Mouse (Mus musculus) midbrain, postnatal 0 days (tissue): ENCODE results near the gene Ccser1. TPM values are rescaled to one million over a fixed set of nuclear protein-coding genes. Genes with fewer than 3 reads are reported as not detected.
A peak's percentile ranks its signal among the peaks of the same experiment; 100 is the strongest.

ENCODE experiments used
- ATAC-seq: fragments of 200-750 bp; cut with Nextera tagmentation; 2 replicates; pipeline ENCODE4 v1.8.0; 2017; ENCODE audit warnings: moderate number of reproducible peaks, mild to moderate bottlenecking, moderate TSS enrichment, moderate library complexity; ENCODE audit not compliant: low FRiP score
- DNase-seq: peaks from one replicate; pipeline ENCODE4 v3.0.0-alpha.2; 2015; ENCODE audit warnings: low spot score
- H3K27ac ChIP-seq: fragments of 300-500 bp; sonication (generic); 2 replicates; pipeline ENCODE4 v1.5.1; 2014; ENCODE audit warnings: low read depth, mild to moderate bottlenecking, low read length, mixed read lengths
- H3K27me3 ChIP-seq: fragments of 300-500 bp; sonication (generic); 2 replicates; pipeline ENCODE4 v1.6.1; 2014; ENCODE audit warnings: low read length, control low read depth, mixed read lengths; ENCODE audit not compliant: insufficient read depth
- H3K36me3 ChIP-seq: fragments of 300-500 bp; sonication (generic); 2 replicates; pipeline ENCODE4 v1.6.1; 2014; ENCODE audit warnings: low read length, control low read depth, mixed read lengths; ENCODE audit not compliant: insufficient read depth
- H3K4me1 ChIP-seq: fragments of 300-500 bp; sonication (generic); 2 replicates; pipeline ENCODE4 v1.6.1; 2014; ENCODE audit warnings: mild to moderate bottlenecking, control low read depth, antibody characterized with exemption, low read length, mixed read lengths; ENCODE audit not compliant: insufficient read depth
- H3K4me2 ChIP-seq: fragments of 300-500 bp; sonication (generic); 2 replicates; pipeline ENCODE4 v1.6.1; 2014; ENCODE audit warnings: low read depth, mild to moderate bottlenecking, low read length, mixed read lengths; ENCODE audit not compliant: poor library complexity, severe bottlenecking
- H3K4me3 ChIP-seq: fragments of 300-500 bp; sonication (generic); 2 replicates; pipeline ENCODE4 v1.5.1; 2014; ENCODE audit warnings: low read depth, mild to moderate bottlenecking, low read length, moderate library complexity
- H3K9ac ChIP-seq: fragments of 300-500 bp; sonication (generic); replicated peaks from 2 replicates; pipeline ENCODE4 v1.6.1; 2014; ENCODE audit warnings: mild to moderate bottlenecking, low read length, moderate library complexity, mixed read lengths; ENCODE audit not compliant: poor library complexity, severe bottlenecking
- H3K9me3 ChIP-seq: fragments of 300-500 bp; sonication (generic); 2 replicates; pipeline ENCODE4 v1.6.1; 2016; ENCODE audit warnings: low read length, control low read depth
- CTCF ChIP-seq: IDR thresholded peaks from 2 replicates; pipeline ENCODE4 v1.5.1; 2016; ENCODE audit warnings: antibody characterized with exemption, mild to moderate bottlenecking
- WGBS: fragments of 180-500 bp; shearing (Covaris S2); extraction: QIAGEN DNeasy Blood & Tissue Kit; methylation state at CpG from one replicate; pipeline ENCODE4 v1.1.7; 2014; 5-methylcytosine and 5-hydroxymethylcytosine counted together
- polyA plus RNA-seq: library from polyadenylated mRNA; unstranded; fragments of >200 nt; fragmentation: Nextera tagmentation; extraction: Ambion mirVana; gene quantifications from 2 replicates; pipeline ENCODE4 v1.2.1, GENCODE M21; 2015
- total RNA-seq: library from RNA; depleted of rRNA; stranded (reverse); fragments of >200 nt; gene quantifications from 2 replicates; pipeline ENCODE4 v1.2.3, GENCODE M21; 2014; rRNA removed

Ccser1 gene
- 51.4 and 54.7 TPM in 2 replicates for total RNA-seq
- polyA plus RNA-seq, result 13.2 and 13.9 TPM in 2 replicates

GRCm38 (mm10) chr6:61179949-61180755 lies at the start of gene Ccser1:
Ccser1 (plus strand) TSS chr6:61180324.
- peak within 1 kb of the TSS; percentile 85 for H3K27ac ChIP-seq
- H3K4me1 ChIP-seq, result no peaks in the 10 kb centered on the region
- DNase-seq, result peak; percentile 73
- TF ChIP-seq CTCF, result no peak
- H3K9me3 ChIP-seq, result no peaks in the 10 kb centered on the region
- peak within 1 kb of the TSS; percentile 71 for H3K4me2 ChIP-seq
- H3K9ac ChIP-seq, result peak within 1 kb of the TSS; percentile 91
- H3K27me3 ChIP-seq, result no peaks in the 10 kb centered on the region
- ATAC-seq, result peak; percentile 91
- under 1% methylated on average over 70 of the region's 105 CpGs for WGBS
- H3K36me3 ChIP-seq, result no peaks in the 10 kb centered on the region
- peak within 1 kb of the TSS; percentile 88 for H3K4me3 ChIP-seq

DNA sequence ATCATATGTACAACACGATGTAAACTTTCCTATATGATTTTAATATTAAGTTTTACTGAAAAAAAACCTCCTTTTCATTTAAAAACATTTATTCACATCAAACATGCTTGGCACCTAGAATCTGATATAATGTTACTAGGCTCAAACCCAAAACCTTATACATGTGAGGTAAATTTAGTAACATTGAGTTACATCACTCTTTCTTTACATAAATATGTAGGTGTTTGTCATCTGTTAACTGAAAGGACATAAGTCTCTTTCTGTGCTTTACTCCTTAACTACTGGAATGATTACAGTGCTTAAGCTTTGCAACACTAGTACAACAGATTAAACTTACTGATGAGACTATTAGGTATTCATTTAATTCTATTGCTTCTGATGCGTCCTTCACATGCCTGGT lies 43.7 kb upstream of the Ccser1 start:
- no peaks in the 10 kb centered on the region for H3K4me1 ChIP-seq
- no peak overlapping the region for H3K9ac ChIP-seq
- H3K4me3 ChIP-seq, result no peak overlapping the region
- ATAC-seq (no peak), DNase-seq (no peak)
- H3K4me2 ChIP-seq, result no peak overlapping the region
- no peaks in the 10 kb centered on the region for H3K36me3 ChIP-seq
- TF ChIP-seq CTCF, result no peak
- WGBS, result 91% methylated on average over 2 of the region's 2 CpGs
- H3K27me3 ChIP-seq, result no peaks in the 10 kb centered on the region
- no peaks in the 10 kb centered on the region for H3K9me3 ChIP-seq
- H3K27ac ChIP-seq, result no peak overlapping the region

GRCm38 (mm10) chr6:61143031-61143430 lies 37.1 kb upstream of the Ccser1 start:
- Histone ChIP-seq H3K27me3 (no peaks in the 10 kb centered on the region), H3K27ac (no peak overlapping the region), H3K9me3 (no peaks in the 10 kb centered on the region), H3K4me1 (no peaks in the 10 kb centered on the region), H3K9ac (no peak overlapping the region), H3K4me2 (no peak overlapping the region), H3K4me3 (no peak overlapping the region), H3K36me3 (no peaks in the 10 kb centered on the region)
- TF ChIP-seq CTCF, result no peak
- no peak for DNase-seq
- WGBS, result 74% methylated on average over 1 of the region's 1 CpGs
- ATAC-seq, result no peak

- ATAC-seq, result no peak
- no peaks in the 10 kb centered on the region; the same call in 1 of the 2 replicates for H3K4me1 ChIP-seq
- WGBS, result 70% methylated on average over 3 of the region's 3 CpGs
- no peak overlapping the region for H3K4me3 ChIP-seq
- H3K27ac ChIP-seq, result no peak overlapping the region
- H3K27me3 ChIP-seq, result no peaks in the 10 kb centered on the region
- TF ChIP-seq CTCF, result no peak
- no peaks in the 10 kb centered on the region for H3K9me3 ChIP-seq
- no peaks in the 10 kb centered on the region for H3K36me3 ChIP-seq
- no peak overlapping the region for H3K4me2 ChIP-seq
- no peak for DNase-seq
- no peak overlapping the region for H3K9ac ChIP-seq
Observed at GRCm38 (mm10) chr6:61152924-61153323, 27.2 kb upstream of the Ccser1 start.

DNA sequence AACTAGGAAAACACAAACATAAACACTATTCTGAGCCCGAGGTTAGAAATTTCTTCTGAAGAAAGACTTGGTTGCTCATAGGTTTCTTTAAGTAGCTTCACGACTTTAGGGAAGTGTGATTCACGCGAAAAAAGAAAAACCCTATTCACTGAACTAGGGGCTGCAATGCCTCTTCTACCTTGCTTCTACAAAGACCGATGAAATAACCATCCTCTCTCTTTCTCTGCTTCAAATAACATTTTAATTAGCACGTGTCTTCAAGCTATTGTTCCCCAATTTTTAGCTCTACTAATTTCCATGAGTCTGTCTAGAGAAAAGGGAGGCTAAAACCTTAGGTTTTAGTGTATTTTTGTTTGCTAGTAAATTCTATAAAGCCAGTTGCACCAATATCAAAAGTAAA lies 25.5 kb upstream of the Ccser1 start:
- H3K4me1 ChIP-seq, result no peaks in the 10 kb centered on the region; the same call in 1 of the 2 replicates
- no peak for TF ChIP-seq CTCF
- WGBS, result 27% methylated on average over 6 of the region's 6 CpGs

DNA sequence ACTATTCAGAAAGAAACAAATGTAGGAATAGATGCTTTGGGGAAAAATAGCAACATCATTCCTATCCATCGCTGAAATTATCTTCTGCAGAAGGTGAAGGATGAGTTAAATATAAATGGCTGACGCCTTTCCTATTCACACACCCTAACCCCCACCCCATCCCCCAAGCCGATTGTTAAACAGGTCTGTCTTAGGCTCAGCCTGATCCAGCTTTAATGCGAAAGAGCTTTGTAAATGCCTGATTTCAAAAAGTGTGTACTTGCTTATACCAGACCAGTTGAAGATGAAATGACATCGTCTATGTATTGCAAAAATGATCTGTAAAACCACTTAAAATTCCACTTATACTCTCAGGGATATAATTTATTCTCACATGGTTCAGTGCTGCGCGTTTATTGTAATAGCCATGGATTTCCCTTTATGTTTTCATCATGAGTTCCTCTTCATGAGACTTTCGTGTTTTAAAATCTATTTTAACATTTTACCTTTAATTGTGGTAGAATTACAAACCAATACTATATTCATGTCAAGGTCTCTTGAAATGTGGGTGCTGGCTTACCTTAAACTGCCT lies 25.0 kb upstream of the Ccser1 start:
- Histone ChIP-seq H3K4me3 (no peak overlapping the region), H3K4me2 (no peak overlapping the region; the same call in 1 of the 2 replicates), H3K9me3 (no peaks in the 10 kb centered on the region), H3K27me3 (no peaks in the 10 kb centered on the region), H3K36me3 (no peaks in the 10 kb centered on the region), H3K9ac (no peak overlapping the region), H3K4me1 (no peaks in the 10 kb centered on the region; the same call in 1 of the 2 replicates), H3K27ac (no peak overlapping the region)
- DNase-seq (no peak), ATAC-seq (no peak)
- no peak for TF ChIP-seq CTCF
- WGBS, result 24% methylated on average over 8 of the region's 8 CpGs

More for the DNA sequence above, 25.5 kb upstream of the Ccser1 start:
- Histone ChIP-seq H3K9ac (no peak overlapping the region), H3K27ac (no peak overlapping the region), H3K36me3 (no peaks in the 10 kb centered on the region), H3K27me3 (no peaks in the 10 kb centered on the region), H3K4me3 (no peak overlapping the region), H3K4me2 (no peak overlapping the region), H3K9me3 (no peaks in the 10 kb centered on the region)
- DNase-seq, result no peak
- ATAC-seq, result no peak
